Mouse (Mus musculus): ENCODE results near the gene Olfr1291-ps1. TPM values are rescaled to one million over a fixed set of nuclear protein-coding genes. Genes with fewer than 3 reads are reported as not detected.

The Olfr1291-ps1 gene
- 0.11 TPM for polyA plus RNA-seq (2017; shearing (Covaris generic))

DNA sequence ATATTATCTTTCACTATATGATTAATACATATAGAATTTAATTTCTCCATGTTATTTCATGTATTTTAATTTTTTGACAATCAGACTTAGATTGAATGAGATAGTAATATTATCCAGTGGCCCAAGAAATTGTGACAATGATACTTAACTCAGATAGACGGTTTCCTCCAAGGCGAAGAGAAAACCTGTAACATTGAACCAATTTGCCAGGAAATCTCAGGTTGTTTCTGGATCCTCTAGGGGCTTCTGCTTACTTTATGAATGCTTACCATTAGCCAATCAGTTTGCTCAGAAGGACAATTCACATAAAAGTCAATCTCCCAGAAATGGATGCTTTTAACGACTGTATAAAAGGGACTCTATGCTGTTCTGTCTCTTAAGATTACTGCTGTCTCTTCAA is at the start of gene Olfr1291-ps1:
Gene Olfr1291-ps1 (plus strand): TSS at position 301 of the 400 bp plus-strand sequence.

DNA sequence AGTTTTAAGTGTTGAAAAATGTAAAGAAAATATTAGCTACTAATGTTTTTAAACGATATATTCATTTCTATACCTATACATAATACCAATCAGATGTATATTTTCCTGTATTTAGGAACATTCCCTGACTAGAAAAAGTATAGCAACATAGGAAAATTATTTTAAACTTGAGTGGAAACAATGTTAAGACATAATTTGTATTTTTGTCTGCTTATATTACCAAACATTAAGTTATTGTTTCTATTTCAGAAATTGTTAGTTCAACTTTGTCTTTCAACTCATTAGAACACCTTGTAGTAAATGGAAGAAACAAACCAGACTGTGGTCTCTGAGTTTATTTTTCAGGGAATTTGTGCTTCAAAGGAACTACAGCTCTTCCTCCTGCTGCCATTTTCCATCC is 48.1 kb upstream of the Olfr1291-ps1 start, which contains the start of gene Olfr1287:
Gene Olfr1287 (plus strand): TSS at position 301 of the 400 bp plus-strand sequence.

DNA sequence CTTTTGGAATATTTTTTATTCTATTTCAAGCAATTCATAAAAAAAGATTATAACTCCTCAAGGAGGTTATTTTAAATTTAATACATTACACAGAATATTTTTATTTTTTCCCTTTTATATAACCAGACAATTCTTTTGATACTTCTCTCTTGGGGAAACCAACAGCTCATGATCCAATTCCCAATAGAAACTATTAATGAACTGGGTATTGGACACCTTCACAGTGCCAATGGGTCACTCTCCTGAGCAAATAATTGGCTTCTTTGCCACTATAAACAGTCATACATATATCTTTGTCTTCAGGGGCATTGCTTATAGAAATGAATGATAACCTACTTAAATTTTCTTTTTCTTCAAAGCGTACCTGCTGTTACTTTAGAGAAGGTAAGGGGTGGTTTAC is 23.2 kb upstream of the Olfr1291-ps1 start, which contains the start of gene Olfr1288:
Gene Olfr1288 (plus strand): TSS at position 301 of the 400 bp plus-strand sequence.

DNA sequence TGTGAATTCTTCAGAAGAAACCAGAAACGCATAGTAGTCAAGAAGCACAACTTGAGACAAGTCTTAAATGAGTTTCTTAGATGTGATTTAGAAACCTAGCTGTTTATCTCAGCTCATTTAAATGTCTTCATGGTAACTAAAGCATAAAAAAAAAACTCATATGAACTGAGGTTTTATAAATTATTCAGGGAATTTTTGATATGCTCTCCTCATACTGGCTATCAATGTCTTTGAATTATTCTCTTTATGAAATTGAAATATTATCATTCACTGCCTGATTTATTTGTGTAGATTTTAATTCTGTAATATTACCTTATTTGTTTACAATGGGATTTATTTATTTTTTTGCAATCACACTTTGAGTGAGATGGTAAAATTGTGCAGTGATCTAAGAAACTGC is 16.5 kb upstream of the Olfr1291-ps1 start, which contains the start of gene Olfr1289:
Gene Olfr1289 (plus strand): TSS at position 301 of the 400 bp plus-strand sequence.

DNA sequence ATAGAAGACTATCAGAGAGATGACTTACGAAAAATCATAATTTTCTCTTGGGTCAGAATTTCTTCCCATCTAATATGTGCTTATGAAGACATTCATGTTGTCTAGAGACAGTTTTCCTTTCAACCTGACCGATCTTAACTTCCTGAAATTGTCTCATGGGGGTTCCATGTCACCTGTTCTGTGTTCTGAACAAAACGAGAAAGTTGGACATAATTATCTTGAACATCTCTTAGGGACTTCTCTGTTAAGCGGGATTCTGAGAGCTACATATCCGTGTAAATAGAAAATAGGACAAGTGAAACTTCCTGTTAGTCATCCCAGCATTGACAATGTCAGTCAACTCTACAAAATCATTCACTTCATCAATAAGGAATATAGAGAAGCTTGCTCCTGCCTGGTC is 3.3 kb upstream of the Olfr1291-ps1 start, which contains the start of gene Olfr1290:
Gene Olfr1290 (minus strand): TSS at position 101 of the 400 bp plus-strand sequence.

DNA sequence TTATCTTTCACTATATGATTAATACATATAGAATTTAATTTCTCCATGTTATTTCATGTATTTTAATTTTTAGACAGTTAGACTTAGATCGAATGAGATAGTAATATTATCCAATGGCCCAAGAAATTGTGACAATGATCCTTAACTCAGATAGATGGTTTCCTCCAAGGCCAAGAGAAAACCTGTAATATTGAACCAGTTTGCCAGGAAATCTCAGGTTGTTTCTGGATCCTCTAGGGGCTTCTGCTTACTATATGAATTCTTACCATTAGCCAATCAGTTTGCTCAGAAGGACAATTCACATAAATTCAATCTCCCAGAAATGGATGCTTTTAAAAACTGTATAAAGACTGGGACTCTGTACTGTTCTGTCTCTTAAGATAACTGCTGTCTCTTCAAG is 27.9 kb downstream of the Olfr1291-ps1 start, which contains the start of gene Olfr1293-ps:
Gene Olfr1293-ps (plus strand): TSS at position 301 of the 400 bp plus-strand sequence.

DNA sequence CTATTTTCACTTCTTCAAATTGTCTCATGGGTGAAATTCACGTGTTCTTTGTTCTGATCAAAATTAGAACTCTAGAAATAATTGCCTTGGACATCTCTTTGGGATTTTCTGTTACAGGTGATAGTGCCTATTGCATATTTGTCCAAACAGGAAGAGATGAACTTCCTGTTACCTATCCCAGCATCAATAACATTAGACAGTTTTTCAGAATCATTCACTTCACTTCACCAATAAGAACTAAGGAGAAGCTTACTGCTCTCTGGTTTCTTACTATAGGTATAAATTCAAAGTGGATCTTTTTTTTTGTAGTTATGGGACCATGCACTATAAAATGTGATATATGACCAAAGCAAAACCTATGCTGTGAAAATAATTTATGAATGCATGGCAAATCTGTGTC is 43.2 kb downstream of the Olfr1291-ps1 start, which contains the start of gene Olfr1294:
Gene Olfr1294 (minus strand): TSS at position 101 of the 400 bp plus-strand sequence.

Other genes with a start within 250 kb of the Olfr1291-ps1 start
- not detected for gene Olfr1276, start 242.7 kb upstream of the Olfr1291-ps1 start, polyA plus RNA-seq (2017; shearing (Covaris generic))
- gene Olfr1277, start 223.1 kb upstream of the Olfr1291-ps1 start, polyA plus RNA-seq (2017; shearing (Covaris generic)): not detected
- not detected for gene Olfr1278, start 207.0 kb upstream of the Olfr1291-ps1 start, polyA plus RNA-seq (2017; shearing (Covaris generic))
- gene Olfr1279, start 196.5 kb upstream of the Olfr1291-ps1 start, polyA plus RNA-seq (2017; shearing (Covaris generic)): not detected
- not detected for gene Olfr1280, start 183.2 kb upstream of the Olfr1291-ps1 start, polyA plus RNA-seq (2017; shearing (Covaris generic))
- not detected for gene Olfr1281, start 170.7 kb upstream of the Olfr1291-ps1 start, polyA plus RNA-seq (2017; shearing (Covaris generic))
- not detected for gene Olfr1282, start 161.1 kb upstream of the Olfr1291-ps1 start, polyA plus RNA-seq (2017; shearing (Covaris generic))
- gene Olfr1283, start 130.4 kb upstream of the Olfr1291-ps1 start, polyA plus RNA-seq (2017; shearing (Covaris generic)): not detected
- gene Olfr1284, start 121.7 kb upstream of the Olfr1291-ps1 start, polyA plus RNA-seq (2017; shearing (Covaris generic)): not detected
- gene Olfr1286, start 74.1 kb upstream of the Olfr1291-ps1 start, polyA plus RNA-seq (2017; shearing (Covaris generic)): not detected
- not detected for gene Olfr1287, start 48.0 kb upstream of the Olfr1291-ps1 start, polyA plus RNA-seq (2017; shearing (Covaris generic))
- gene Olfr1288, start 23.1 kb upstream of the Olfr1291-ps1 start, polyA plus RNA-seq (2017; shearing (Covaris generic)): not detected
- not detected for gene Olfr1289, start 16.4 kb upstream of the Olfr1291-ps1 start, polyA plus RNA-seq (2017; shearing (Covaris generic))
- gene Olfr1290, start 3.4 kb upstream of the Olfr1291-ps1 start, polyA plus RNA-seq (2017; shearing (Covaris generic)): not detected
- 0.11 TPM for gene Olfr1293-ps, start 28.0 kb downstream of the Olfr1291-ps1 start, polyA plus RNA-seq (2017; shearing (Covaris generic))
- not detected for gene Olfr1294, start 43.1 kb downstream of the Olfr1291-ps1 start, polyA plus RNA-seq (2017; shearing (Covaris generic))
- not detected for gene Olfr1295, start 72.5 kb downstream of the Olfr1291-ps1 start, polyA plus RNA-seq (2017; shearing (Covaris generic))
- not detected for gene Olfr1297, start 129.3 kb downstream of the Olfr1291-ps1 start, polyA plus RNA-seq (2017; shearing (Covaris generic))
- gene Olfr1298, start 152.0 kb downstream of the Olfr1291-ps1 start, polyA plus RNA-seq (2017; shearing (Covaris generic)): not detected
- not detected for gene Olfr1299, start 164.2 kb downstream of the Olfr1291-ps1 start, polyA plus RNA-seq (2017; shearing (Covaris generic))